Mouse (Mus musculus) A20 (cell line): Measurements from ENCODE around the gene Trp53i13.
A peak's percentile ranks its signal among the peaks of the same experiment; 100 is the strongest.

Source experiments
- DNase-seq: peaks from one replicate; pipeline ENCODE4 v3.0.0-alpha.2; 2011; ENCODE audit warnings: low read depth, low spot score

Gene Trp53i13

DNA sequence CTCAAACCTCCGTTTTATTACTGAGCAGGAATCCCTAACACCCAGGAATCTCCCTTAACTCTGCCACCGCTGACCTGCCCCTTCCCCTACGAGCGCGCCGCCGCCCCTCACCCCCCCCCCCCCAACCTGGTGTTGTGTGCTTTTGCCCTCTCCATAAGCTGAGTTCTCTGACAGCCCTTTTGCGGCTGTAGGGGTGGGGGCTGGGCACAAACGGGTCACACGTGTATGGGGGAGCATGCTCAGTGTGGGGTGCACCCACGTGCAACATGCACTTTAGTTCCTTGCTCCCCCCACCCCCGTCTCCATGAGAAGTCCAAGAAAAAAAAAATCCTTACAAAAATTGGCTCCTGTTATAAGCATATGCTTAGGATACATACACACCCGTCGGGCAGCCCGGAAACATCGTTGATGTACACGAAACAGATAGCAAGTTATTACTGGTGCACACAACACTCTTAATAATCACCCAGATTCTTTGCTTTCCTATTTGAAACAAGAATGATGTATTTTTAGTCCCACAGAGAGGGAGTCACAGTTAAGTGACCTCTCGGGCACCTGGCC lies 23.4 kb downstream of the Trp53i13 start:
- peak; percentile 83 for DNase-seq

DNA sequence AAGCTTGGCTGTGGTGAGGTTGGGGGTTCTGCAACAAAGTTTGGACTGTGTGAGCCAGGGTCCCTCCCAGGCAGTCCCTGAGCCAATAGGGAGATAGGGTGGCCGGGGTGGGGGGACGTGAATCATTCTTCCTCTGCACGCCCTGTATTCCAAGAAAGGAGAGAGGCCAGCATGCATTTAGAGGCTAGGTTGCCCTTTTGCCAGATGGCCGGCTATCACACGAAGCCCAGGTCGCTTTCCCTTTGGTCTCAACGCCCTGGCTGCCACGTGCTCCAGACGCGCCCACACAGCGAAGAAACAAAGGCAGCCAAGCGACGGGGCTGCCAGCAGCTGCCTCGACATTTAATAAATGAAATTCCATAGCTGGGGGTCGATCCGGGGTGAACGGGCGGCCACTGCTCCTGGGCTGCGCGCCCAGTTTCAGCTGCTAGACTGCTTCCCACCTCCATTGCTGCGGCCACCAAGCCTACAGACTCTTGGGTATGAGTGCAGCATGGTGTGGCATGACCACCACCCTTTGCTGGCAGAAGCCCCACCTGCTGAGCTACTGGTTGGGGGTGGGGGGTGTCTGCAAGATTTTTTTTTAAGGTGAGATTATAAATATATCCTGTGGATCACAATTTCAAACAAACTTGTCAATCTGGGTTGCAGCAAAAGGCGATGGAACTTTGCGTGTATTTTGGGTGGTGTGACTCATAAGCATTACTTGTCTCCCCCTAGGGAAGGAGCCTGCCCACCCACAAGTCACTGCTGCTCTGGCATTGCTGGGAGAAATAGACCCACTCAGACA lies 24.1 kb downstream of the Trp53i13 start:
- DNase-seq: peak; percentile 68

GRCm38 (mm10) chr11:77491123-77491501 lies 24.7 kb downstream of the Trp53i13 start:
- peak; percentile 91 for DNase-seq

DNA sequence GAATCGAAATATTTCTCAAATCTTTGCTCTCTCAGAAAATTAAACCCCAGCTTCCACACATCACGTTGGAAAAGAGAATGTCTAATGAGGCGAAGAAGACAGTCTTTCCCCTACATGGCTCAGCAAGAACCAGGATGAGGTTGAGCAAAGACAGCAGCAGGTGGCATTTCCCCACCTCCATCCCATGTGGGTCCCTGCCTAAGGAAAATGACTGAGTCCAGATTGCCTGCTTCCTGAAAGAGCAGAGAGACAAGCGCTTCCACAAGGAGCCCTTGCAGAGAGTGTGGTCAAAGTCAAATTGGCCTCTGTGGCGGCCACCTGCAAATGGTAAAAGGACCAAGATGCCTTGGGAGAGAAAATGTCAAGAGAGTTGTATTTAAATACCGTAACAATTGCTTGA lies 25.3 kb downstream of the Trp53i13 start:
- no peak for DNase-seq

DNA sequence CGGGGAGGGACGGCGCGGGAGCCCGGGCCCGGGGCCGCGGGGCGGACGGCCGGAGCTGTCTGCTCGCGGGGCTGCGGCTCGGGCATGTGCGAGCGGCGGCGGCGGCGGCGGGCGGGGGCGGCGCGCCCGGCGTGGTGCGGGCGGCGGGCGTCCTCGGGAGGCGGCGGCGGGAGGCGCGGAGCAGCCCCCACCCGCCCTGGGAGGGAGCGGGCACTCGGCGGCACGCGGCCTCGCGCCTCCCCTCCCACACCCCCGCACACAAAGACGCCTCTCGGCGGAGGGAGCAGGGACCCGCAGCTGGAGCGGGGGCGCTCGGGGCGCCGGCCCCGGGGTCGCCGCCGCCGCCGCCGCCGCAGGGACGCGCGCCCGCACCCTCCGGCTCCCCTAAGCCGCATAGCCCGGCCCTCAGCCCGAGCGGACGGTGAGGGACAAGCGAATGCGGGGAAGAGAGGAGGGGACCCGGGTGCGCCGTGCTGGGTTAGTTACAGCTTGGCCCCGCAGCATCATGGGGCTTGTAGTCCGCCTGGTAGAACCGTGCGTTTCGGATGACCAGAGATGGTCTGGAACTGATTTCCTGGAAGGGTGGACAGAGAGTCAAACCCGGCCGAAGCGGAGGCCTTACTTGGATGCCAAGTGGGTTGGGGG lies 26.1 kb downstream of the Trp53i13 start, which contains the start of gene Ankrd13b:
Gene Ankrd13b (minus strand): TSS at position 88 of the 645 bp plus-strand sequence.
- peak; percentile 71 for DNase-seq

GRCm38 (mm10) chr11:77488771-77489581 lies 26.8 kb downstream of the Trp53i13 start:
- no peak for DNase-seq

- no peak for DNase-seq
These were observed 29.0 kb downstream of the Trp53i13 start for GRCm38 (mm10) chr11:77486798-77487197.

GRCm38 (mm10) chr11:77485229-77485628 lies 30.6 kb downstream of the Trp53i13 start:
- DNase-seq: no peak

GRCm38 (mm10) chr11:77483510-77484255 lies 32.1 kb downstream of the Trp53i13 start:
- peak; percentile 73 for DNase-seq

GRCm38 (mm10) chr11:77483043-77483442 lies 32.7 kb downstream of the Trp53i13 start:
- DNase-seq: no peak

DNA sequence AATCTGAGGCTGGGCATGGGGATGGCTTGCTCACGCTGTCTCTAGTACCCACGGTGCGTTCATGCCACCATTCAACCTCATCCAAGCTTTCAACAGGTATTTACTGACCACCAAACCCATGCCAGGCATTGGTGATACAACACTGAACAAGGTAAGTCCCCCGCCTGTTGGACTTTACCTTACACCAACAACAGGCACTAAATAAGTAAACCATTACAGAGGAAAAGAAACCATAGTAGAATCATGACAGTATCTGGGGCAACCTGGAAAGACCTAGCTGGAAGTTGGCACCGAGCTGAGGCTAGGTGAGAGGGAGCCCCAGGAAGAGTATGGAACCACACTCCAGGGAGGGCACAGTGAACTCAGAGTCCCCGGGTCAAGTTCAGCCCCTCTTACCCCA lies 38.9 kb downstream of the Trp53i13 start:
- no peak for DNase-seq

GRCm38 (mm10) chr11:77476216-77476615 lies 39.6 kb downstream of the Trp53i13 start:
- DNase-seq: no peak

- no peak for DNase-seq
These were observed 43.0 kb downstream of the Trp53i13 start for GRCm38 (mm10) chr11:77472775-77473174.

DNA sequence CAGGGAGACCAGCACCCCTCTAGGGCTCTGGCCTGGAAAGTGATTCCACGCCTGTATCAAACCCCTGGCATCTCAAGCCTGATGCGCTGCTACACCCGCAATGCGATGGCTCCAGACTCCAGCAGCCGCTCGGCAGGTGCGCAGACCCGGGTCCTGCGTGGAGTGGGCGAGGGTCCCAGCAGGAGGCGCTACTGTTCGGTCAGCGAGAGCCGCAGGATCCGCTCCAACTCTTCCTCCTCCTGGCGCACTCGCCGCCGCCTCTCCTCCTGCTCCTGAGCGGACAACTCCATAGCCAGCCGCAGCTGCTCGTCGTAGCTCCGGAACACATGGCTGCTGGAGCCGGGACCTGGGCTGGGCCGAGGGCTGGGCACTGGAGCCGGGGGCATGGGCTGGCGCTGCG lies 44.4 kb downstream of the Trp53i13 start:
- DNase-seq: no peak

DNA sequence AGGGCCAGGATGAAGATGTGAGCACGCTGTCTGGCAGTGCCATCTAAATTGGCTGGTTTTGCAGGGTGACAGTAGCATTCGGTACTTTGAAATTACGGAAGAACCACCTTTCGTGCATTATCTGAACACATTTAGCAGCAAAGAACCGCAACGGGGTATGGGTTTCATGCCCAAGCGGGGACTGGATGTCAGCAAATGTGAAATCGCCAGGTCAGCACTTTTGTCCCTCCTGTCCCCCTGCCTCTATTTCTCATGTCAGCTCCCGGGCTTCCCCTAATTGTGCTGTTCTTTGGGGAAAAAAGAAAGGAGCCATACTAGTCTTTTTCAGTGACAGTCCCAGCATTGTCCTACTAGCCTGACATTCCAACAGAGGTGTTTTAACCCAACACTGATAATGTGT lies 47.4 kb downstream of the Trp53i13 start:
- no peak for DNase-seq

DNA sequence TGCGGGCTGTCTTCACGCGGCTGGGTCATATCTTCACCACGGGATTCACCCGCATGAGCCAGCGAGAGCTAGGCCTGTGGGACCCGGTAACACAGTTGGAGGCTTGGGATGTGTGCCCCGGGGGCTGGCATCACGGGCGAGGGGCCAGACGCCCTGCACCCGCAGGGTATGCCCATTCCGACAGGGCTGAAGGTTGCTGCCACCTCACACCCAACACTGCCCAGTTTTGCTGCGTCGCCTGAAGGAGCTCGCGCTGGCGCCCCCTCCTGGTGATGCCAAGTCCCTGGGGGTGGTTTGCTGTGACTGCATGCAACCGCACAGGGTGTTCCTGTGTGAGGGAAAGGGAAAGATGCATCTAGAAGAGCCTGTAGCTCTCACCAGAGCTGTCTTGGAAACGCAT lies 48.0 kb downstream of the Trp53i13 start:
- DNase-seq: peak; percentile 90

DNA sequence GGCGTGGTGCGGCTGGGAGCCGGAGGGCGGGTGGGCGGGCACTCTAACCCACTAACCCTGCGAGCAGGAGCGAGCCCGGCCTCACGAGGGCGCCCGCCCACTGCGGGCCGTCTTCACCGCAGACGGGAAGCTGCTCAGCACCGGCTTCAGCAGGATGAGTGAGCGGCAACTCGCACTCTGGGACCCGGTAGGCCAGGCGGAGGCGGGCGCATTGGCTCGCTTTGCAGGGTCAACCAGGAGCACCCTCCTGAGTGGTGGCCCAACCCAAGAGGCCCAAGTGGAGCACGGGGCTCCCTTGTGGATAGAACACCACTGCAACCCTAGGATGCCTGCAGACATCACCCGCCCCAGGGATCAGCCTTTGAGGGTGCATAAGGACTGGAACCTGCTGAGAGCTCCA lies 48.6 kb downstream of the Trp53i13 start:
- peak; percentile 86 for DNase-seq

DNA sequence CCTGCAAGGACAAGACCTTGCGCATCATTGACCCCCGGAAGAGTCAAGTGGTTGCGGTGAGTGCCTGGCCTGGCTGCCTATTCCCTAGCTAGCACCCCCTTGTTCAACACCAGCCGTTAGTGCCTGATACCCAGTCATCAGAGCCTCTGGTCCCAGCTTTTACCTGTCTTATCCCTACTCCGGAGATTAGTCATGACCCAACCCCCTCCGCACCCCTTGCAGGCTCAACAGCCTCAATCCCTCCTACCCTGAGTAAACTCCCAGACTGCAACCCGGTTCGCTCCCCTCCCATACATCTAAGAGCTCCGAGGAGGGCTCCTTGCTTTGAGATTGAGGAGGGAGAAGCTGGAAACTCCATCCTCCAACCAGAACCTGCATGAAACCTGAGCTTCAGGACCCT lies 49.2 kb downstream of the Trp53i13 start:
- DNase-seq: no peak

- DNase-seq: no peak
These were observed 50.7 kb downstream of the Trp53i13 start for GRCm38 (mm10) chr11:77465111-77465510.

DNA sequence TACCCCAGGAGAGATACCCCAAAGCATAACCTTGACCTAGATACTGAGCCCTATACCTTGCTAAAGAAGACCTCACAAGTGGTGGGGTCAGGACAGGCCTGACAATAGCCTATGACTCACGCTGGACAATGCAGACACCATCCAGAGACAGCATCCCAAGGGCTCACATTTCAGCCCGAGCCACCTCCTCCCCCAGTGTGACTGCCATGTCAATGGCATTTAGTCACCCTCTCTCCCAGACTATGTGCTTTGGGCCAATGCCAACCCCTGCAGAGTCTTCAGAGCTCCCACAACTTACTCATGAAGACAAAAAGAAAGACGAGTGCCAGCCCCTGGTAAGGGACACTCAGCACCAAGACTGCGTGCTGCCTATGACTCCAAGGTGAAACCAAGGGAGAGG lies 51.1 kb downstream of the Trp53i13 start:
- no peak for DNase-seq

DNA sequence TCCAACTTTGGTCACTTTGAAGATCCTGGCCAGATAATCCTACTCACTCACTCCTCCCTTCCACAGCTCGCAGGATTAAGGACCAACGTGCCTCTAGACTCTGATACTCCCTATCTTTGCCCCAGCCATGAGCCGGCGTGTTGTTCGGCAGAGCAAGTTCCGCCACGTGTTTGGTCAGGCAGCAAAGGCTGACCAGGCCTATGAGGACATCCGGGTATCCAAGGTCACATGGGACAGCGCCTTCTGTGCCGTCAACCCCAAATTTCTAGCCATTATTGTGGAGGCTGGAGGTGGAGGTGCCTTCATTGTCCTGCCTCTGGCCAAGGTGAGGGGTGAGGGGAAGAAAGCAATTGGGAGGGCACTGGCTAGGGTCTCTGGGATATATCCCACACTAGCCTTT lies 52.0 kb downstream of the Trp53i13 start:
- no peak for DNase-seq
